Mouse (Mus musculus): ENCODE data around the gene Map3k21. TPM values are rescaled to one million over a fixed set of nuclear protein-coding genes. Genes with fewer than 3 reads are reported as not detected.

Map3k21 gene
- polyA plus RNA-seq (2015; fragmentation: Nextera tagmentation; extraction: Ambion mirVana), result 0.02 TPM in 2 replicates

GRCm38 (mm10) chr8:125910365-125911228, at the start of gene Map3k21:
Gene Map3k21, plus strand, starts transcription at chr8:125910450.
- Histone ChIP-seq H3K36me3 (no peaks in the 10 kb centered on the region), H3K27ac (no peak within 1 kb of the TSS), H3K9ac (no peak within 1 kb of the TSS), H3K9me3 (replicated peaks) (no peaks in the 10 kb centered on the region), H3K4me1 (replicated peaks) (0 out of 2 replicates have a peak, but pooled peaks cover 10% of the 10 kb centered on the region), H3K27me3 (peaks cover 59% of the 10 kb centered on the region), H3K4me3 (replicated peaks) (peak within 1 kb of the TSS; percentile 46), H3K4me2 (peak within 1 kb of the TSS; percentile 67)
- peak; percentile 37 for ATAC-seq (ENCODE audit: low read depth)
- no peak for DNase-seq
- WGBS (ENCODE audit: insufficient replicate concordance), result 1% methylated on average over 93 of the region's 93 CpGs

- WGBS (ENCODE audit: insufficient replicate concordance), result 71% methylated on average over 12 of the region's 12 CpGs
- Histone ChIP-seq H3K27me3 (no peaks in the 10 kb centered on the region), H3K4me1 (replicated peaks) (peaks cover 37% of the 10 kb centered on the region), H3K36me3 (no peaks in the 10 kb centered on the region), H3K4me3 (replicated peaks) (no peak overlapping the region), H3K9me3 (replicated peaks) (no peaks in the 10 kb centered on the region), H3K27ac (no peak overlapping the region), H3K4me2 (no peak overlapping the region), H3K9ac (no peak overlapping the region)
- ATAC-seq (ENCODE audit: low read depth) (no peak), DNase-seq (no peak)
Measured at GRCm38 (mm10) chr8:125866125-125866524, 44.1 kb upstream of the Map3k21 start.

- Histone ChIP-seq H3K27ac (no peak overlapping the region), H3K4me1 (replicated peaks) (peaks cover 36% of the 10 kb centered on the region), H3K4me2 (no peak overlapping the region), H3K4me3 (replicated peaks) (no peak overlapping the region), H3K9ac (no peak overlapping the region), H3K27me3 (no peaks in the 10 kb centered on the region), H3K36me3 (no peaks in the 10 kb centered on the region), H3K9me3 (replicated peaks) (no peaks in the 10 kb centered on the region)
- DNase-seq (no peak), ATAC-seq (ENCODE audit: low read depth) (no peak)
- 48% methylated on average over 7 of the region's 7 CpGs for WGBS (ENCODE audit: insufficient replicate concordance)
Measured at GRCm38 (mm10) chr8:125868552-125868951, 41.7 kb upstream of the Map3k21 start.

DNA sequence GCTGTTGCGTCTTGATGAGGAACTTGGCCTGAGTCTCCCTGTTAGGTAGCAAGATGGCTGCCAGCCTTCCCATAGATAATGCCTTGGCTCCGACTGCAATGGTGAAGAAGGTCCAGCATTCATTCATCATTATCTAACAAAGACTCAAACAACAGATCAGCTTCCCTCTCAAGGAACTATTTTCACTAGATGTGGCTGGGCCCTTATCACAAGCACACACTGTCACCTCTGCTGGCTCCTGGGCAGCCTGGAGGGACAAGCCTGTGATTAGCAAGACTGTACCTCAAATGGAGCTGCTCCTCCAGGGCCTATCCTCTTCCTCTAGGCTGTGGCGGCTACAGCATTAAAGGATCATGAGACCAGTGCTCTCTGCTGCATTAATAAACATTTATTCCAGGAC, 40.5 kb upstream of the Map3k21 start:
- DNase-seq (peak; percentile 44), ATAC-seq (ENCODE audit: low read depth) (peak; percentile 88)
- H3K9me3 ChIP-seq (replicated peaks), result no peaks in the 10 kb centered on the region
- H3K4me3 ChIP-seq (replicated peaks), result no peak overlapping the region
- H3K4me1 ChIP-seq (replicated peaks), result peaks cover 36% of the 10 kb centered on the region
- WGBS (ENCODE audit: insufficient replicate concordance), result 22% methylated on average over 3 of the region's 3 CpGs
- H3K27ac ChIP-seq, result no peak overlapping the region
- no peak overlapping the region for H3K4me2 ChIP-seq
- no peaks in the 10 kb centered on the region for H3K36me3 ChIP-seq
- no peak overlapping the region for H3K9ac ChIP-seq
- no peaks in the 10 kb centered on the region for H3K27me3 ChIP-seq

GRCm38 (mm10) chr8:125870179-125870702, 40.0 kb upstream of the Map3k21 start:
- Histone ChIP-seq H3K36me3 (no peaks in the 10 kb centered on the region), H3K9me3 (replicated peaks) (no peaks in the 10 kb centered on the region), H3K9ac (no peak overlapping the region), H3K4me2 (0 out of 2 replicates have a peak overlapping the region, but pooled peaks have one; percentile 22), H3K4me1 (replicated peaks) (peaks cover 36% of the 10 kb centered on the region), H3K27me3 (no peaks in the 10 kb centered on the region), H3K4me3 (replicated peaks) (no peak overlapping the region), H3K27ac (no peak overlapping the region)
- DNase-seq (no peak), ATAC-seq (ENCODE audit: low read depth) (peak; percentile 5)
- WGBS (ENCODE audit: insufficient replicate concordance), result 19% methylated on average over 6 of the region's 6 CpGs

DNA sequence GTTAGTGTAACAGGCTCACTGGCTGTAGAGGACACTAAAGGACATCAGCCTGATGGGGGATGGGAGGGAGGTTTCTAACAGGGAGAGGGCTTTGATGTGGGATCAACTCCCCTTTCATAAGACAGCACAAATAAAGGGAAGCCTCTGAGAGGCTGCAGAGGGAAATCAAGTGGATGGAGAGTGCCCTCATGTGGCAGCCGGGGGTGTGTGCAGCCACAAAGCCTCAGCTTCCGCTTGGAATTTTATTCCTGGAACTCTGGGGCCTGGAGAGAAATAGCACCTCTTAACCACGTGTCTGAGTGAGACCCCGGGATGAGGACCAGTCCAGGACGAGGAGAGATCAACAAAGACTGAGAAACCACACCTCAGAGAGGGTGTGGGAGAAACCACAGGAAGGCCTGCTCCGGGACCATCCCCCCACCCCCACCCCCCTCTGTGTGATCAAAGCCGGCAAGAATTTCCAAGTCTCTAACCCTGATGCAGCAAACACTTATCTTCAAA, 39.4 kb upstream of the Map3k21 start:
- H3K9me3 ChIP-seq (replicated peaks), result no peaks in the 10 kb centered on the region
- peaks cover 36% of the 10 kb centered on the region for H3K4me1 ChIP-seq (replicated peaks)
- no peaks in the 10 kb centered on the region for H3K27me3 ChIP-seq
- no peak overlapping the region for H3K9ac ChIP-seq
- DNase-seq (peak; percentile 22), ATAC-seq (ENCODE audit: low read depth) (peak; percentile 37)
- no peaks in the 10 kb centered on the region for H3K36me3 ChIP-seq
- no peak overlapping the region for H3K27ac ChIP-seq
- H3K4me2 ChIP-seq, result peak overlapping the region; percentile 22
- H3K4me3 ChIP-seq (replicated peaks), result no peak overlapping the region
- WGBS (ENCODE audit: insufficient replicate concordance), result 0% methylated on average over 7 of the region's 7 CpGs

- no peaks in the 10 kb centered on the region for H3K27me3 ChIP-seq
- no peak overlapping the region for H3K9ac ChIP-seq
- H3K4me3 ChIP-seq (replicated peaks), result no peak overlapping the region
- H3K4me1 ChIP-seq (replicated peaks), result peaks cover 36% of the 10 kb centered on the region
- H3K4me2 ChIP-seq, result no peak overlapping the region
- no peaks in the 10 kb centered on the region for H3K9me3 ChIP-seq (replicated peaks)
- 54% methylated on average over 9 of the region's 9 CpGs for WGBS (ENCODE audit: insufficient replicate concordance)
- no peaks in the 10 kb centered on the region for H3K36me3 ChIP-seq
- ATAC-seq (ENCODE audit: low read depth) (no peak), DNase-seq (no peak)
- H3K27ac ChIP-seq, result no peak overlapping the region
Measured at GRCm38 (mm10) chr8:125872501-125873249, 37.6 kb upstream of the Map3k21 start.

DNA sequence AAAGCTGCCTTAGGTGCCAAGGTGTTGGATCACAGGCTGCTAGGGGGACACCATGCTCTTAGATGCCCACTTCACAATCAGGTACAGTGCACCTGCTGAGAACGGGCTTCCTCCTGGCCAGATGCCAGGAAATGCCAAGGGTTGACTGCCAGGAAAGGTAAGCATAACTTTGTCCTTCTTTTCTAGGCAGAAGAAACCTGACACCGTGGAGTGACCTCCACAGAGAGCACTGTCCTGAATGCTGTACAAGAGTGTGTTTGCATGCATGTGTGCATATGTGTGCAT, 37.1 kb upstream of the Map3k21 start:
- H3K4me1 ChIP-seq (replicated peaks), result peaks cover 34% of the 10 kb centered on the region
- H3K4me3 ChIP-seq (replicated peaks), result no peak overlapping the region
- no peaks in the 10 kb centered on the region for H3K27me3 ChIP-seq
- H3K9ac ChIP-seq, result no peak overlapping the region
- no peak for DNase-seq
- ATAC-seq (ENCODE audit: low read depth), result no peak
- H3K36me3 ChIP-seq, result no peaks in the 10 kb centered on the region
- no peaks in the 10 kb centered on the region for H3K9me3 ChIP-seq (replicated peaks)
- 67% methylated on average over 2 of the region's 2 CpGs for WGBS (ENCODE audit: insufficient replicate concordance)
- H3K27ac ChIP-seq, result no peak overlapping the region
- H3K4me2 ChIP-seq, result no peak overlapping the region

DNA sequence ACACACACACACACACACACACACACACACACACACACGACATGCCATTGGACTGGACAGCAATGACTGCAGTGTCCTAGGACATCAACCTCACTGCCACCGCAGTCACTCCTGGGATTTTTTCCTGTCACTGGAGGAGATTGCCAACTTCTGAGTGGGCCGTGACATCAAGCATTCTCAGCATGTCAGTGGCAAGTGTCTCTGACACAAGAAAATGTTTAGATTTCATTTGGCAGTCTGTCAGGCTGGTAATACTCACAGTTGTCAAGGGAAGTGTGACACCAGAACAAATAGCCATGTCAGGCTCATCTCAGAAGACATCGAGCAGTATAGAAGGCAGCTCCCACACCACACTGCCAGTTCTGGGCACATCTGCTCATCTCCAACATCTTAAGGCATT, 29.8 kb upstream of the Map3k21 start:
- H3K9ac ChIP-seq, result no peak overlapping the region
- no peak overlapping the region for H3K4me3 ChIP-seq (replicated peaks)
- H3K4me2 ChIP-seq, result no peak overlapping the region
- ATAC-seq (ENCODE audit: low read depth) (no peak), DNase-seq (no peak)
- H3K27ac ChIP-seq, result no peak overlapping the region
- H3K36me3 ChIP-seq, result no peaks in the 10 kb centered on the region
- 68% methylated on average over 4 of the region's 4 CpGs for WGBS (ENCODE audit: insufficient replicate concordance)
- H3K4me1 ChIP-seq (replicated peaks), result no peaks in the 10 kb centered on the region; the same call in 1 of the 2 replicates
- no peaks in the 10 kb centered on the region for H3K27me3 ChIP-seq
- H3K9me3 ChIP-seq (replicated peaks), result no peaks in the 10 kb centered on the region

- Histone ChIP-seq H3K36me3 (no peaks in the 10 kb centered on the region), H3K27me3 (no peaks in the 10 kb centered on the region; the same call in 1 of the 2 replicates), H3K27ac (no peak overlapping the region), H3K9ac (no peak overlapping the region), H3K9me3 (replicated peaks) (no peaks in the 10 kb centered on the region), H3K4me2 (no peak overlapping the region), H3K4me1 (replicated peaks) (no peaks in the 10 kb centered on the region), H3K4me3 (replicated peaks) (no peak overlapping the region)
- ATAC-seq (ENCODE audit: low read depth) (no peak), DNase-seq (no peak)
- WGBS (ENCODE audit: insufficient replicate concordance), result 46% methylated on average over 9 of the region's 9 CpGs
Measured at GRCm38 (mm10) chr8:125887549-125887948, 22.7 kb upstream of the Map3k21 start.

GRCm38 (mm10) chr8:125889920-125890319, 20.3 kb upstream of the Map3k21 start:
- H3K4me3 ChIP-seq (replicated peaks), result no peak overlapping the region
- H3K4me2 ChIP-seq, result no peak overlapping the region
- peaks cover 6% of the 10 kb centered on the region; the same call in 1 of the 2 replicates for H3K27me3 ChIP-seq
- no peaks in the 10 kb centered on the region for H3K36me3 ChIP-seq
- no peaks in the 10 kb centered on the region for H3K4me1 ChIP-seq (replicated peaks)
- 59% methylated on average over 3 of the region's 3 CpGs for WGBS (ENCODE audit: insufficient replicate concordance)
- DNase-seq (no peak), ATAC-seq (ENCODE audit: low read depth) (no peak)
- H3K9me3 ChIP-seq (replicated peaks), result no peaks in the 10 kb centered on the region
- no peak overlapping the region for H3K27ac ChIP-seq
- no peak overlapping the region for H3K9ac ChIP-seq
